Mouse (Mus musculus): ENCODE measurements around the gene Gpr1. TPM values are rescaled to one million over a fixed set of nuclear protein-coding genes. Genes with fewer than 3 reads are reported as not detected.
"Not testable (repeated sequence)": the region's sequence is repeated elsewhere in the genome, so short reads cannot be mapped to it uniquely, and the experiment has no call there.

Gpr1 gene
- total RNA-seq, 2 experiments from 2014 or later, result not detected

DNA sequence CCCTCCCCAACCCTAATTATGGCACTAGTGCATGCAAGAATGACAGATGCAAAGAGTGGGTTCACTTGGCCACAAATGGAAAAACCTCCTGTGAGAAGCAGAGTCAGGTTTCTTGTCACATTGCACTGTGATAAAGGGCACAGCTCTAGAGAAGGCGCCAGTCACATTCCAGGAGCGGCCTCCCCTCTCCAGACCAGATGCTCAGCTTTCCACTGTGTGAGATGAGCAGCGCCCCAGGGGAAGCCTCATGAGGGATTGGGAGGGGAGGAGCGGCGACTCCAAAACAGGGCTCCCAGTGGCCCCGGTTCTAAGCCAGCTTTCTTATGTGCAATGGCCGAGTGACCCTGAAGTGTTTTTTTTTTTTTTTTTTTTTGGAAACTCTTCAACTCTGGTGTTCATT is 11.5 kb upstream of the Gpr1 start:
- ATAC-seq (replicated peaks; ENCODE audit: low FRiP score, poor library complexity, severe bottlenecking), result no peak

DNA sequence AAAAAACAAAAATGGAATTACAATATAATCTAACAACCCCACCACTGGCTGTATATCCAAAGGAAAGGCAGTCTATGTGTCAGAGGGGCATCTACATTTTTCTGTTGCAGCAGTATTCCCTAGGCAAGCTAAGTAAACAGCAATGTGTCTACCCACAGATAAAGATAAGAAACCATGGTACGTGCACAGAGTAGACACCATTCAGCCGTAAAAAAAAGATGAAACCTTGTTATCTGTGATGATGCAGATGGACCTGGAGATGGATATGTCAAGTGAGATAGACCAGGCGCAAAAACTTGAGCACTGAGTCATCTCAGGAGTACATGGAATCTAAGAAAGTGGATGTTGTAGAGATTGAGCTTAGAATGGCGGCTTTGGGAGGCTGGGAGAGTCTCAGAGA is 10.7 kb upstream of the Gpr1 start:
- ATAC-seq (replicated peaks; ENCODE audit: low FRiP score, poor library complexity, severe bottlenecking), result no peak

GRCm38 (mm10) chr1:63219277-63219676 is 4.9 kb upstream of the Gpr1 start:
- no peak for ATAC-seq (replicated peaks; ENCODE audit: low FRiP score, poor library complexity, severe bottlenecking)

DNA sequence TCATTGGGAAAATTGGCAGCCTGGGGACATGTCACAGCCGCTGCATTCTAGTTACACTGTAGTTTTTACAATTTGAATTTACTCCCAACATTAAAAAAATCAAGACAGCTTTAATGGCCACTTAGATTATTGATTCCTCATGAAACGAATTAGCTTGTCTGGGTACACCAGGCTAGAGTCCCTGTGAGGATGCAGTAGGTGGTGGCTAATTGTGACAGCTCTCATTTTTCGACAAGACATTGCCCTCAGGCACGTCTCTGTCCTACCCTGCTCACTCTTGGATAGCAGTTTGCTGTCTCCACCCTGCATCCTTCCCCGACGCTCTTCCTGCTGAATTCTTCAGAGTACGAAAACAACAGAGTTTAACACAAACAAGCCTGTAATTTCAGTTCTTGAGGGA is 288 bp upstream of the Gpr1 start:
- ATAC-seq (replicated peaks; ENCODE audit: low FRiP score, poor library complexity, severe bottlenecking), result no peak

GRCm38 (mm10) chr1:63213478-63214270 is 669 bp downstream of the Gpr1 start:
- ATAC-seq (replicated peaks; ENCODE audit: low FRiP score, poor library complexity, severe bottlenecking), result no peak

DNA sequence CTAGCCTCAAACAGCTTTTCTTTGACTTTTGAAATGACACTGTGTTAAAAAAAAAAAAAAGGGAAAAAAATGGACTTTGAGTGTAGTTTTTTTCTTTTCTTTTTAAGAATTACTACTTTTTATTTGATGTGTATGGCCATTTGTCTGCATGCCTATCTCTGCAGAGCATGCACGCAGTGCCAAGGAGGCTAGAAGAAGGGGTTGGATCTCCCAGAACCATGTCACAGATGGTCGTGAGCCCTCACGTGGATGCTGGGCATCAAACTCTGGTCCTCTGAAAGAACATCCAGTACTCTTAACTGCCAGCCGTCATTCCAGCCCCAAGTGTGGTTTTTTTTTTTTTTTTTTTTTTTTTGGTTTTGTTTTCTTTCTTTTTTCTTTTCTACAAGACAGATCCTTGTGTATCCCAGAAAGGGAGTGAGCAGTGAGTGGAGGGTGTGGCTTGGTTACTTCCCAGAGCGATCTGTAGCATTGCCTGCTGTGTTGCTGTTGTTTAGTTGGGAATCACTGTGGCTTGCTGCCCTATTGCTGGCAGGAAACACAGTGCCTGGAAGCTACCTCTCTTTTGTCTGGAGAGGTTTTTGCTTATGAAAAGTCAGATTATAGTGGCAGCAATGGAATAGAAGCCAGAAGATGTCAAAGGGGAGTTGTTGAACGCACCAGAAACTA is 4.3 kb downstream of the Gpr1 start:
- no peak for ATAC-seq (replicated peaks; ENCODE audit: low FRiP score, poor library complexity, severe bottlenecking)

DNA sequence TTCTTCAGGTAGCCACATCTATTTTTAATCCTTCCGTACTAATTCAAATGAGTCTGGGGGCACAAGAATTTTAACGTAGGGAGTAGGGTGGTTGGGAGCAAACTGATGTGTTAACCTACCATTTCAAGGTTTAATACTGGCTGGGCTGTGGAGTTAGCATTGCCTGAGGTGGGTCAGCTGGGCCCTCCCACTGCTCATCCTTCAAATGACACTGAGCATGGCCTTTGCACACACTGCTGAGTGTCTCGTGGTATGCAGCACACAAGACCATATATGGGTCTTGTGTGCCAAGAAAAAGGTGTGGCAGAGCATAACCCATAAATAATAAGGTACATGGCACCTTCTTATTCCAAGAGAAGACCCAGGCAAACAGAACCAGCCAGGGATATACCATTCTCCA is 6.7 kb downstream of the Gpr1 start:
- ATAC-seq (replicated peaks; ENCODE audit: low FRiP score, poor library complexity, severe bottlenecking), result no peak

- no peak for ATAC-seq (replicated peaks; ENCODE audit: low FRiP score, poor library complexity, severe bottlenecking)
Measured at GRCm38 (mm10) chr1:63204660-63205394, 9.5 kb downstream of the Gpr1 start.

- no peak for ATAC-seq (replicated peaks; ENCODE audit: low FRiP score, poor library complexity, severe bottlenecking)
Measured at GRCm38 (mm10) chr1:63203950-63204659, 10.2 kb downstream of the Gpr1 start.

DNA sequence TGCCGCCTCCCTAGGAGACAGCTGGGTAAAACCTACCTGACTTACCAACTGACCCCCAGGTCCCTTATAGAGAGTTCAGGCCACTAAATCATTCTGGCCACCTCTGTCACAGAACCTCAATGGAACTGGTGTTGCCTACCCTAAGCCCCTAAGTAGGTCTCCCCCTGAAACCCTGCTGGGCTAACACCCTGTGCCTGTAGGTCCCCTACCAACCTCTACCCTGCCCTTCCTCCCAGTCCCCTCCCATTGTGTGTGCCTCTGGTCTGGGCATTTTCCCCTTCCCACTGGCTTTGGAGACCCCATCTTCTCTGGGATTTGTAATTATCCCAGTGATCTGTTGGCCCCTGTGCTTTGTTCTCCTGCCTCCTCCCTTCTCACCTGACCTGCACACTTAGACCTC is 10.9 kb downstream of the Gpr1 start:
- ATAC-seq (replicated peaks; ENCODE audit: low FRiP score, poor library complexity, severe bottlenecking), result no peak

DNA sequence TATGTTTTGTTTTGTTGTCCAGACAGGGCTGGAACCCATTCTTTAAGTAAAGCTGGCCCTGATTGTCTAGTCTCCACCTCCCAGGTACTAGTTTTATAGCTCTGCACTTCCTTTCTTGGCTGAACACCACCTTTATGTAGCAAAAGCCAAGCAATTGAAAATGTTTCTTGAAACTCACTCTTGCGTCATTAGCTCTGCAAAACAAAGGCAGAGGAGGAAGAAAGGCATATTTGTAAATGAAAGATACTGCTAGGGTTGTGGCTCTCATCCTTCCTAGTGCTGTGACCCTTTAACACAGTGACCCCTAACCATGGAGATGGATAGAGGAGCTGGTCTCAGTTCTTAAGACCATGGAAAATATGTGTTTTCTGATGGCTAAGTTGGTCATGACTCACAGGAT is 12.7 kb downstream of the Gpr1 start:
- no peak for ATAC-seq (replicated peaks; ENCODE audit: low FRiP score, poor library complexity, severe bottlenecking)

DNA sequence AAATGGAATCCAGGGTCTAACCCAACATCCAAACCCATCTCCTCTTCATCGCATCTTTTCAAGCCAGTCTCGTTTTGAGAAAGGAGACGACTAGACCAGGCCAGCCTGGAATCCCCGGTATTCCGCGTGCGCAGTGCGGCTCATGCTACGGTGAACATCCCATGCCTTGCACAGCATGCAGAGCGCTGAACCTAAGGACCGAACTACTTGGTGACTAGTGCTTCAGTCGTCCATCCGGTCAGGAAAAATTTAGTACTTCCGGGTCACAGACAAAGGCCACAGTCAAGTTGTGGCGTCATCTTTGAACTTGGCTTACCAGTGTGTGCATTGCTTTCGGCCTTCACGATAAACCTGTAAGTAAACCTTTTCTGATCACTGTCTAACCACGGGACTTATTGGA is 14.0 kb downstream of the Gpr1 start:
- no peak for ATAC-seq (replicated peaks; ENCODE audit: low FRiP score, poor library complexity, severe bottlenecking)

GRCm38 (mm10) chr1:63199387-63199786 is 15.0 kb downstream of the Gpr1 start:
- ATAC-seq (replicated peaks; ENCODE audit: low FRiP score, poor library complexity, severe bottlenecking), result no peak

GRCm38 (mm10) chr1:63195848-63196512 is 18.4 kb downstream of the Gpr1 start:
- no peak for ATAC-seq (replicated peaks; ENCODE audit: low FRiP score, poor library complexity, severe bottlenecking)

DNA sequence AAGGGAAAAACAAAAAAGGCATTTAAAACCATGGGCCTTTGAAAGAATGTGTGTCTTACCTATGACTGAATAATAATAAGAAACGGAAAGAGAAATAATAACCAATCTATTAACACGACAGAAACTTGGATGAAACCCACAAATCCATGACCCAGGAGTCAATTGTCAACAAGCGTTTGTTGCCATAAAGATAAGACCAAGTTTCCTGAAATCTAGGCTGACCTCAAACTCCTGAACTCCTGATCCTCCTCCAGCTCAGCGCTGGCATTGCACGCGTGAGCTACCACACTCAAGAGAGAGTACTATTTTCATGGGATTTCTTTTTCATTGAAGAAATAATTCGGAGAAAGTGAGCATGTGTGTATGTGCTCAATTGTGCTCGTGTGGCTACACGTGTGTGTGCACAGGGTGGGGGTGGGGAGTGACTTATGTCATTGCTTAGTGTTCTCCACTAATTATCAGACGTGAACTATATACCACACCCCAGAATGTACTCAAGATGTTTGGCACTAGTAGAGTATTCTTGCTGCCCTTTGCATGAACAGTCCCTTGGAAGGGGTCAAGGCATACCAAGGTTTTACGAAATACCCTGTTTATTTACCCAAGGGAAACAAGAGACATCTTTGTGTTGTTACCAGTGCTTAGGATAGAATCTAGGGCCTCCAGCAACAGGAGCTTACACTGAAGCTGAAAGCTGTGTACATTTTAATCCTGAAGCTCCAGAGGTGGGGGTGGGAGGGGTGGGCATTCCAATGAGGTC is 21.9 kb downstream of the Gpr1 start:
- no peak for ATAC-seq (replicated peaks; ENCODE audit: low FRiP score, poor library complexity, severe bottlenecking)

DNA sequence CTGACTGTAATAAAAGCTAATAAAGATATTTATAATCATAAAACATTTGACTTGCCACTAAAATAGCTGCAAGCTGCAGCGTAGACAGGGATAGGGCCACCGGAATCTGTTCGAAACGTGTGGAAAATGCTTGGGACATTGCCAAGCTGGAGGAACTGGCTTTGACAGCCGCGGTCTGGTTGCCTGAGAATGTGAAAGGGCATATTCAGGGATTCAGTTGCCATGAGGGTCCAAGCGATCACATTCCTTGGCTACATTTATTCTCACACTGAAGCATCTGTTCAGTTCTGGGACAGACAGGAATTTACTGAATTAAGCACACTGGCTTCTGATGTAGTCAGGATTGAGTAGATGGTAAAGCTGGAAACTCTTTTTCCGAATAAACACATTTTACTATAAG is 23.5 kb downstream of the Gpr1 start:
- no peak for ATAC-seq (replicated peaks; ENCODE audit: low FRiP score, poor library complexity, severe bottlenecking)

- ATAC-seq (replicated peaks; ENCODE audit: low FRiP score, poor library complexity, severe bottlenecking), result no peak
Measured at GRCm38 (mm10) chr1:63188536-63188935, 25.8 kb downstream of the Gpr1 start.

GRCm38 (mm10) chr1:63185430-63185829 is 28.9 kb downstream of the Gpr1 start:
- ATAC-seq (replicated peaks; ENCODE audit: low FRiP score, poor library complexity, severe bottlenecking), result not testable (repeated sequence)

DNA sequence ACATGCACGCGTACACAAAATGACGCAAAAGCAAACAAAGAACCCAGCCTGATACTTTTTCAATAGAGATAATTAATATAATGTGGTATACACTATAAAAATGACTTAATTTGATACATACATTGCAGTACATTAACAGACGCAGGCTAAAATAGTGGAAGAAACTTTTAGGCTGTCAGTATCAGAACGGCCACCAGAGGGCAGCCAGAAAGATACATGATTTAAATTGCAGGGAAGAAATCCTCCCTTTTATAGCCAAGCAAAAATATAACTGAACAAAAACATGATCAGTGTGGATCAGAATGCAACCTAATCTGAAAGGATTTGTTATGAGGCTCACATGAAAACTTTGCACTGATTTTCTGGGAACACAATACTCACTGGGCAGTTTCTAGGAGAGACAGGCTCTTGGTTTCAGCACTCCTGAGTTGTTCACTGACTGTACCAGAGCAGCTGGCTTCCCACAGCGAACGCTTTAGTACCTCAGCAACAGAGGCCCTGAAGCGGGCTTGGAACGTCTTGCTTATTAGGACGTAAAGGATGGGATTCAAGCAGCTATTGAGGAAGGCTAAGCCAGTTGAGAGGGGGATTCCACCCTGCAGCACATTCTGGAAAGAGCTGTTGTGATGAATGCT is 31.6 kb downstream of the Gpr1 start:
- no peak for ATAC-seq (replicated peaks; ENCODE audit: low FRiP score, poor library complexity, severe bottlenecking)

Measured in erythroblast, adult 5-6 weeks (primary cell).